ENCODE assay signal across 8 mouse cellular contexts in genomic region chr5:120714314-120714713, GRCm38 (mm10). TPM values are rescaled to one million over a fixed set of nuclear protein-coding genes. Genes with fewer than 3 reads are reported as not detected.
DNase-seq lines count a peak whose midpoint lies in the region; ATAC-seq and TF ChIP-seq lines count a peak whose summit lies in the region.

No protein-coding gene starts in this region.

- H3K27ac ChIP-seq in heart, postnatal 0 days (ENCODE audit: low read depth), result no peak overlapping the region
- H3K27ac ChIP-seq in midbrain, embryonic 16.5 days (ENCODE audit: low read length), result no peak overlapping the region

- no peak overlapping the region for H3K4me3 ChIP-seq in heart, postnatal 0 days (ENCODE audit: low read depth, low read length)
- H3K4me3 ChIP-seq in midbrain, embryonic 16.5 days (ENCODE audit: low read depth, low read length), result no peak overlapping the region

- peak; percentile 53 for ATAC-seq in activated CD4-positive, CD25-positive, alpha-beta regulatory T cell, adult 4 months
- no peak for ATAC-seq in heart, postnatal 0 days (ENCODE audit: insufficient read depth, low read depth)
- ATAC-seq in midbrain, embryonic 16.5 days, result no peak

- intact Hi-C loops in left cerebral cortex, postnatal 10 days (cut with DNase I), result no loop called here

- H3K9ac ChIP-seq in heart, postnatal 0 days (replicated peaks; ENCODE audit: low read depth, low read length), result no peak overlapping the region
- no peak overlapping the region for H3K9ac ChIP-seq in midbrain, embryonic 16.5 days (ENCODE audit: low read depth, low read length)

- WGBS in heart, postnatal 0 days, result 4% methylated on average over 16 of the region's 16 CpGs
- 5% methylated on average over 16 of the region's 16 CpGs for whole genome bisulfite sequencing in midbrain, embryonic 16.5 days

- peak; percentile 74 for TF ChIP-seq CTCF in heart, postnatal 0 days (IDR thresholded peaks at IDR 0.05; ENCODE audit: low read depth)

- peaks cover 11% of the 10 kb centered on the region; the same call in 1 of the 2 replicates for H3K4me1 ChIP-seq in heart, postnatal 0 days (ENCODE audit: control insufficient read depth, insufficient read depth)
- H3K4me1 ChIP-seq in midbrain, embryonic 16.5 days (ENCODE audit: control insufficient read depth, insufficient read depth, low read length), result peaks cover 15% of the 10 kb centered on the region

- no peak for TF ChIP-seq EP300 in heart, postnatal 0 days (IDR thresholded peaks at IDR 0.05; ENCODE audit: low read depth)

- no peak overlapping the region for H3K4me2 ChIP-seq in heart, postnatal 0 days (ENCODE audit: low read depth, low read length)
- H3K4me2 ChIP-seq in midbrain, embryonic 16.5 days (ENCODE audit: low read length), result peak overlapping the region; percentile 19; the same call in 1 of the 2 replicates

- DNase-seq in gastrocnemius, adult 18-20 months (ENCODE audit: low spot score), result peak; percentile 31
- no peak for DNase-seq in gastrocnemius, adult 8-10 months (ENCODE audit: low spot score in 2 of 2)
- DNase-seq in embryo, embryonic 10 days (ENCODE audit: low spot score), result peak; percentile 85
- DNase-seq in heart, postnatal 0 days (ENCODE audit: low spot score), result peak; percentile 24
- DNase-seq in left cerebral cortex, postnatal 10 days (ENCODE audit: extremely low spot score in 1 of 2, low spot score in 2 of 2), result peak; percentile 58 to 80
- DNase-seq in splenic B cell, adult 2 months (ENCODE audit: low read depth, low spot score), result peak; percentile 92

- H3K9me3 ChIP-seq in heart, postnatal 0 days (replicated peaks; ENCODE audit: control insufficient read depth, low read length), result 0 out of 2 replicates have a peak, but pooled peaks cover under 1% of the 10 kb centered on the region
- H3K9me3 ChIP-seq in midbrain, embryonic 16.5 days (replicated peaks; ENCODE audit: control insufficient read depth, low read length, poor library complexity, severe bottlenecking), result no peaks in the 10 kb centered on the region

- peaks cover 59% of the 10 kb centered on the region for H3K27me3 ChIP-seq in heart, postnatal 0 days (ENCODE audit: control insufficient read depth, insufficient read depth, low read length)
- H3K27me3 ChIP-seq in midbrain, embryonic 16.5 days (ENCODE audit: control insufficient read depth, insufficient read depth, low read depth, low read length), result no peaks in the 10 kb centered on the region
- H3K27me3 ChIP-seq in splenic B cell, adult 2 months (ENCODE audit: control insufficient read depth, insufficient read depth, low read length, poor library complexity, severe bottlenecking), result no peaks in the 10 kb centered on the region

- H3K36me3 ChIP-seq in heart, postnatal 0 days (replicated peaks; ENCODE audit: control insufficient read depth, insufficient read depth, low read length), result no peaks in the 10 kb centered on the region
- no peaks in the 10 kb centered on the region for H3K36me3 ChIP-seq in midbrain, embryonic 16.5 days (ENCODE audit: control insufficient read depth, insufficient read depth, low read length)
- no peaks in the 10 kb centered on the region; the same call in 1 of the 2 replicates for H3K36me3 ChIP-seq in splenic B cell, adult 2 months (ENCODE audit: control insufficient read depth, insufficient read depth, low read length, poor library complexity, severe bottlenecking)

RNA-seq across cellular contexts. Expression of gene Dtx1, which starts 2.6 kb away (rescaled TPM):
- under 1 TPM; 0.41 to 0.74 TPM for total RNA-seq in gastrocnemius, adult 18-20 months (2021)
- total RNA-seq in gastrocnemius, adult 8-10 months (2022), result 1 to 10 TPM in 1 of 4 experiments, under 1 TPM in 3; 0.22 to 1.3 (median 0.31) TPM
- polyA plus RNA-seq in activated CD4-positive, CD25-positive, alpha-beta regulatory T cell, adult 4 months (2017; shearing (Covaris generic)), result 10 to 100 TPM; 45.6 to 48.2 TPM
- 1.7 and 13.8 TPM in 2 replicates for total RNA-seq in heart, postnatal 0 days (2014; rRNA removed; ENCODE audit: low replicate concordance)
- polyA plus RNA-seq in heart, postnatal 0 days (2015; fragmentation: Nextera tagmentation; extraction: Ambion mirVana), result 0.30 and 0.48 TPM in 2 replicates
- total RNA-seq in left cerebral cortex, postnatal 10 days (2021), result 10 to 100 TPM; 84.4 to 90.4 TPM
- polyA plus RNA-seq in midbrain, embryonic 16.5 days (2015; fragmentation: Nextera tagmentation; extraction: Ambion mirVana), result 49.6 and 50.2 TPM in 2 replicates

RNA-seq across cellular contexts. Expression of gene Oas2, which starts 35.3 kb away (rescaled TPM):
- under 1 TPM; 0.19 to 0.25 TPM for total RNA-seq in gastrocnemius, adult 18-20 months (2021)
- total RNA-seq in gastrocnemius, adult 8-10 months (2022), result under 1 TPM in 2 of 4 experiments, not detected in 2; 0.07 to 0.16 TPM
- 1 to 10 TPM; 1.9 to 2.5 TPM for polyA plus RNA-seq in activated CD4-positive, CD25-positive, alpha-beta regulatory T cell, adult 4 months (2017; shearing (Covaris generic))
- total RNA-seq in heart, postnatal 0 days (2014; rRNA removed; ENCODE audit: low replicate concordance), result 1.1 TPM in 1 of 2 replicates, not detected in the other
- 0.15 and 0.25 TPM in 2 replicates for polyA plus RNA-seq in heart, postnatal 0 days (2015; fragmentation: Nextera tagmentation; extraction: Ambion mirVana)
- under 1 TPM in 1 of 2 experiments, not detected in 1; 0.28 TPM for total RNA-seq in left cerebral cortex, postnatal 10 days (2021)
- 0.14 and 0.26 TPM in 2 replicates for polyA plus RNA-seq in midbrain, embryonic 16.5 days (2015; fragmentation: Nextera tagmentation; extraction: Ambion mirVana)

Comparison
In these comparisons a context has a peak if more than half of its experiments do, and no peak if none do; other contexts are left out.
1. DNase-seq: peak in gastrocnemius, adult 18-20 months (single experiment), embryo, embryonic 10 days (single experiment), heart, postnatal 0 days (single experiment), left cerebral cortex, postnatal 10 days (2 of 2) and splenic B cell, adult 2 months (single experiment); none in gastrocnemius, adult 8-10 months (0 of 2).